Mouse (Mus musculus): ENCODE data around the gene Gm3286. TPM values are rescaled to one million over a fixed set of nuclear protein-coding genes. Genes with fewer than 3 reads are reported as not detected.
"Not testable (repeated sequence)": the region's sequence is repeated elsewhere in the genome, so short reads cannot be mapped to it uniquely, and the experiment has no call there.

Gene Gm3286
- total RNA-seq (2015): not detected in 2 replicates
- total RNA-seq (2017): not detected in 2 replicates

DNA sequence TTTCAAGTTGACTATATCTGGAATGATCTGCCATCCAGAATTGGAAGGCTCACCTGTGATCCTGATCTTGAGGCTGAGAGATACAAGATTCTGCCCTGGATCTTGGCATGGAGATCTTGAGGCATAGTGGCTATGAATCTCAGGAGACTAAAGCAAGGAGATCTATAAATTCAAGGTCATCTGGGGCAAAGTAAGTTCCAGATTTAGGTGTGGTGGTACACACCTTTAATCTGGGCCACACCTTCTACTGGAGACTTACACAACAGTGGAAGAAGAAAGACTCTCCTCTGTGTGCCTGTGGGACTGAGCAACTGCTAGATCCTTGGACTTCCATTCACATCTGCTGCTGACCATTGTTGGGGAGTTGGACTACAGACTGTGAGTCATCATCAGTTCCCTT lies at the start of gene Gm3286:
Gene Gm3286 (plus strand): TSS at position 301 of the 400 bp plus-strand sequence.
- not testable (repeated sequence) for ATAC-seq (replicated peaks; ENCODE audit: poor library complexity)

Other genes starting within 250 kb of the Gm3286 start
- gene Gm10424, start 238.0 kb upstream of the Gm3286 start, total RNA-seq (2015): not detected in 2 replicates
- gene Gm10424, start 238.0 kb upstream of the Gm3286 start, total RNA-seq (2017): not detected in 2 replicates
- gene Gm3259, start 204.8 kb upstream of the Gm3286 start, total RNA-seq (2015): not detected in 2 replicates
- not detected in 2 replicates for gene Gm3259, start 204.8 kb upstream of the Gm3286 start, total RNA-seq (2017)
- gene D5Ertd577e, start 54.0 kb upstream of the Gm3286 start, total RNA-seq (2015): not detected in 2 replicates
- not detected in 2 replicates for gene D5Ertd577e, start 54.0 kb upstream of the Gm3286 start, total RNA-seq (2017)
- gene Gm7971, start 84.1 kb downstream of the Gm3286 start, total RNA-seq (2015): not detected in 2 replicates
- not detected in 2 replicates for gene Gm7971, start 84.1 kb downstream of the Gm3286 start, total RNA-seq (2017)
- gene Gm7978, start 225.4 kb downstream of the Gm3286 start, total RNA-seq (2015): not detected in 2 replicates
- not detected in 2 replicates for gene Gm7978, start 225.4 kb downstream of the Gm3286 start, total RNA-seq (2017)
- gene Gm7982, start 231.3 kb downstream of the Gm3286 start, total RNA-seq (2015): not detected in 2 replicates
- not detected in 2 replicates for gene Gm7982, start 231.3 kb downstream of the Gm3286 start, total RNA-seq (2017)

All from megakaryocyte progenitor cell, adult 5-6 weeks (primary cell).